In genomic region chr9:27165596-27165995, GRCm38 (mm10) we compare ENCODE assay signal across 22 mouse cellular contexts. TPM values are rescaled to one million over a fixed set of nuclear protein-coding genes. Genes with fewer than 3 reads are reported as not detected.
A peak's percentile ranks its signal among the peaks of the same experiment; 100 is the strongest.
DNase-seq lines count a peak whose midpoint lies in the region; ATAC-seq and TF ChIP-seq lines count a peak whose summit lies in the region.
"Had no signal": no experiment of that assay in that cellular context is flagged by ENCODE, and none has a peak within 500 bp of the region (broad histone marks: within the 10 kb centered on the region; RNA-seq: fewer than 3 reads in every experiment).

No protein-coding gene starts in this region.

- H3K9ac ChIP-seq in forebrain, postnatal 0 days = no peak overlapping the region
- no peak overlapping the region for H3K9ac ChIP-seq in kidney, embryonic 15.5 days
- no peak overlapping the region for H3K9ac ChIP-seq in kidney, embryonic 16.5 days (replicated peaks; ENCODE audit: low read length)
- H3K9ac ChIP-seq: forebrain, embryonic 13.5 days; heart, embryonic 13.5 days; hindbrain, embryonic 14.5 days had no signal

- H3K36me3 ChIP-seq in forebrain, embryonic 10.5 days (replicated peaks) = no peaks in the 10 kb centered on the region
- no peaks in the 10 kb centered on the region for H3K36me3 ChIP-seq in forebrain, postnatal 0 days (ENCODE audit: insufficient read depth)
- no peaks in the 10 kb centered on the region for H3K36me3 ChIP-seq in kidney, embryonic 15.5 days
- no peaks in the 10 kb centered on the region for H3K36me3 ChIP-seq in kidney, embryonic 16.5 days (ENCODE audit: insufficient read depth, low read length)
- H3K36me3 ChIP-seq: heart, embryonic 10.5 days; heart, embryonic 13.5 days had no signal

- H3K27ac ChIP-seq in forebrain, embryonic 10.5 days = peak overlapping the region; percentile 76; the same call in 1 of the 2 replicates
- no peak overlapping the region for H3K27ac ChIP-seq in forebrain, postnatal 0 days (ENCODE audit: low read depth, low read length)
- no peak overlapping the region for H3K27ac ChIP-seq in kidney, embryonic 15.5 days
- H3K27ac ChIP-seq in kidney, embryonic 16.5 days (ENCODE audit: low read length) = no peak overlapping the region
- H3K27ac ChIP-seq: forebrain, embryonic 13.5 days; heart, adult 2 months; heart, embryonic 10.5 days; heart, embryonic 13.5 days; hindbrain, embryonic 14.5 days; hindbrain, postnatal 0 days had no signal

- no peak overlapping the region for H3K4me3 ChIP-seq in forebrain, embryonic 10.5 days
- no peak overlapping the region for H3K4me3 ChIP-seq in forebrain, postnatal 0 days (ENCODE audit: low read depth, low read length)
- H3K4me3 ChIP-seq in kidney, embryonic 15.5 days (replicated peaks) = no peak overlapping the region
- no peak overlapping the region for H3K4me3 ChIP-seq in kidney, embryonic 16.5 days (ENCODE audit: low read length)
- H3K4me3 ChIP-seq: forebrain, embryonic 13.5 days; heart, adult 2 months; heart, embryonic 10.5 days; heart, embryonic 13.5 days had no signal

- no peak for ATAC-seq in forebrain, postnatal 0 days
- ATAC-seq in kidney, embryonic 15.5 days (replicated peaks; ENCODE audit: low FRiP score) = no peak; the same call in 1 of the 2 replicates
- ATAC-seq in kidney, embryonic 16.5 days (ENCODE audit: low FRiP score, low TSS enrichment) = peak; percentile 31; the same call in 1 of the 2 replicates
- ATAC-seq: forebrain, embryonic 13.5 days; hindbrain, postnatal 0 days had no signal

- TF ChIP-seq CTCF in forebrain, postnatal 0 days (IDR thresholded peaks at IDR 0.05; ENCODE audit: low read depth) = no peak

- 83% methylated on average over 3 of the region's 3 CpGs for WGBS in forebrain, embryonic 10.5 days
- 70% methylated on average over 3 of the region's 3 CpGs for WGBS in forebrain, postnatal 0 days
- 53% methylated on average over 3 of the region's 3 CpGs for WGBS in kidney, embryonic 15.5 days
- WGBS in kidney, embryonic 16.5 days = 53% methylated on average over 3 of the region's 3 CpGs

- H3K27me3 ChIP-seq in forebrain, embryonic 10.5 days (ENCODE audit: poor library complexity, severe bottlenecking) = no peaks in the 10 kb centered on the region
- H3K27me3 ChIP-seq in forebrain, postnatal 0 days (ENCODE audit: insufficient read depth, low read length) = no peaks in the 10 kb centered on the region
- H3K27me3 ChIP-seq in kidney, embryonic 15.5 days = no peaks in the 10 kb centered on the region
- H3K27me3 ChIP-seq in kidney, embryonic 16.5 days (ENCODE audit: insufficient read depth, low read length) = no peaks in the 10 kb centered on the region
- H3K27me3 ChIP-seq: forebrain, embryonic 13.5 days; heart, embryonic 13.5 days had no signal

- H3K4me2 ChIP-seq in forebrain, postnatal 0 days (ENCODE audit: low read depth) = no peak overlapping the region
- no peak overlapping the region for H3K4me2 ChIP-seq in kidney, embryonic 15.5 days
- no peak overlapping the region for H3K4me2 ChIP-seq in kidney, embryonic 16.5 days (replicated peaks; ENCODE audit: low read depth, low read length)
- H3K4me2 ChIP-seq: forebrain, embryonic 13.5 days; heart, embryonic 13.5 days; hindbrain, embryonic 14.5 days had no signal

- no peak for DNase-seq in forebrain, embryonic 10.5 days (ENCODE audit: extremely low spot score, low spot score)
- no peak for DNase-seq in forebrain, postnatal 0 days
- DNase-seq in kidney, adult 11 months = peak; percentile 21
- DNase-seq in kidney, postnatal 4 days = no peak
- peak; percentile 24 for DNase-seq in ZHBTc4 (ENCODE audit: low read depth, low spot score)
- DNase-seq: adrenal gland, postnatal 10 days; adrenal gland, postnatal 36 days; cerebellum, adult 18-20 months; cerebellum, adult 9-10 months; cerebellum, postnatal 14 days; gastrocnemius, postnatal 10 days; gastrocnemius, postnatal 36 days; heart, adult 2 months; heart, postnatal 14 days; heart, postnatal 4 days had no signal

- H3K4me1 ChIP-seq in forebrain, embryonic 10.5 days = peaks cover 37% of the 10 kb centered on the region
- H3K4me1 ChIP-seq in forebrain, postnatal 0 days (ENCODE audit: insufficient read depth) = no peaks in the 10 kb centered on the region
- H3K4me1 ChIP-seq in kidney, embryonic 15.5 days = no peaks in the 10 kb centered on the region
- no peaks in the 10 kb centered on the region for H3K4me1 ChIP-seq in kidney, embryonic 16.5 days (ENCODE audit: insufficient read depth, low read length)
- H3K4me1 ChIP-seq: heart, embryonic 10.5 days; heart, embryonic 13.5 days had no signal

- H3K9me3 ChIP-seq in forebrain, embryonic 10.5 days = no peaks in the 10 kb centered on the region
- H3K9me3 ChIP-seq in forebrain, postnatal 0 days (ENCODE audit: low read length) = no peaks in the 10 kb centered on the region
- no peaks in the 10 kb centered on the region for H3K9me3 ChIP-seq in kidney, embryonic 15.5 days (replicated peaks)
- H3K9me3 ChIP-seq in kidney, embryonic 16.5 days (ENCODE audit: low read length) = no peaks in the 10 kb centered on the region
- H3K9me3 ChIP-seq: forebrain, embryonic 13.5 days; heart, embryonic 10.5 days; heart, embryonic 13.5 days had no signal

RNA-seq across cellular contexts. Expression of gene Jam3, which starts 10.4 kb away (rescaled TPM):
- 146 and 150 TPM in 2 replicates for polyA plus RNA-seq in forebrain, embryonic 10.5 days (2016; fragmentation: Nextera tagmentation; extraction: Ambion mirVana)
- total RNA-seq in forebrain, postnatal 0 days (2014; rRNA removed) = 37.1 and 44.0 TPM in 2 replicates
- 20.6 and 27.7 TPM in 2 replicates for polyA plus RNA-seq in forebrain, postnatal 0 days (2015; fragmentation: Nextera tagmentation; extraction: Ambion mirVana)
- 82.3 and 83.1 TPM in 2 replicates for polyA plus RNA-seq in kidney, embryonic 15.5 days (2015; fragmentation: Nextera tagmentation; extraction: Ambion mirVana)
- polyA plus RNA-seq in kidney, embryonic 16.5 days (2015; fragmentation: Nextera tagmentation; extraction: Ambion mirVana) = 81.5 TPM in 2 replicates

Comparison
In these comparisons a context has a peak if more than half of its experiments do, and no peak if none do; other contexts are left out.
1. DNase-seq: peak in kidney, adult 11 months (single experiment) and ZHBTc4 (single experiment); none in forebrain, embryonic 10.5 days (single experiment), forebrain, postnatal 0 days (single experiment) and kidney, postnatal 4 days (0 of 2).